Mouse (Mus musculus) midbrain, embryonic 16.5 days (tissue): Measurements from ENCODE around the gene Cab39. TPM values are rescaled to one million over a fixed set of nuclear protein-coding genes. Genes with fewer than 3 reads are reported as not detected.

Source experiments
- ATAC-seq: fragments of 200-750 bp; cut with Nextera tagmentation; 2 replicates; pipeline ENCODE4 v1.8.0; 2017; ENCODE audit warnings: moderate TSS enrichment
- H3K27ac ChIP-seq: fragments of 300-500 bp; sonication (generic); 2 replicates; pipeline ENCODE4 v1.5.1; 2014; ENCODE audit warnings: mild to moderate bottlenecking, low read length, mixed read lengths
- H3K27me3 ChIP-seq: fragments of 300-500 bp; sonication (generic); 2 replicates; pipeline ENCODE4 v1.6.1; 2014; ENCODE audit warnings: low read depth, low read length, mixed read lengths; ENCODE audit not compliant: control insufficient read depth, insufficient read depth
- H3K36me3 ChIP-seq: fragments of 300-500 bp; sonication (generic); 2 replicates; pipeline ENCODE4 v1.6.1; 2014; ENCODE audit warnings: mild to moderate bottlenecking, low read length, moderate library complexity, mixed read lengths; ENCODE audit not compliant: control insufficient read depth, insufficient read depth
- H3K4me1 ChIP-seq: fragments of 300-500 bp; sonication (generic); 2 replicates; pipeline ENCODE4 v1.6.1; 2014; ENCODE audit warnings: mild to moderate bottlenecking, low read length, mixed read lengths; ENCODE audit not compliant: control insufficient read depth, insufficient read depth
- H3K4me2 ChIP-seq: fragments of 300-500 bp; sonication (generic); 2 replicates; pipeline ENCODE4 v1.6.1; 2014; ENCODE audit warnings: mild to moderate bottlenecking, low read length, mixed read lengths
- H3K4me3 ChIP-seq: fragments of 300-500 bp; sonication (generic); 2 replicates; pipeline ENCODE4 v1.5.1; 2014; ENCODE audit warnings: low read depth, mild to moderate bottlenecking, low read length, moderate library complexity, mixed read lengths
- H3K9ac ChIP-seq: fragments of 300-500 bp; sonication (generic); 2 replicates; pipeline ENCODE4 v1.6.1; 2014; ENCODE audit warnings: low read depth, low read length, mixed read lengths
- H3K9me3 ChIP-seq: fragments of 300-500 bp; sonication (generic); replicated peaks from 2 replicates; pipeline ENCODE4 v1.6.1; 2014; ENCODE audit warnings: mild to moderate bottlenecking, low read length, mixed read lengths; ENCODE audit not compliant: control insufficient read depth, poor library complexity, severe bottlenecking
- WGBS: fragments of 180-500 bp; shearing (Covaris S2); extraction: QIAGEN DNeasy Blood & Tissue Kit; methylation state at CpG from one replicate; pipeline ENCODE4 v1.1.7; 2014; 5-methylcytosine and 5-hydroxymethylcytosine counted together
- microRNA-seq: library from miRNA; unstranded; fragments of <30 nt; microRNA quantifications from one replicate; pipeline ENCODE4, GENCODE M21; 2017
- polyA plus RNA-seq: library from polyadenylated mRNA; unstranded; fragments of >200 nt; fragmentation: Nextera tagmentation; extraction: Ambion mirVana; gene quantifications from 2 replicates; pipeline ENCODE4 v1.2.1, GENCODE M21; 2015

Gene Cab39
- polyA plus RNA-seq, 1 experiment from 2014 or later: 49.4 TPM

GRCm38 (mm10) chr1:85896781-85897700 is 103.8 kb downstream of the Cab39 start:
- Histone ChIP-seq H3K4me1 (peaks cover 65% of the 10 kb centered on the region), H3K9ac (peak overlapping the region; percentile 28), H3K27me3 (no peaks in the 10 kb centered on the region), H3K4me2 (peak overlapping the region; percentile 79), H3K9me3 (no peaks in the 10 kb centered on the region), H3K4me3 (peak overlapping the region; percentile 63), H3K27ac (peak overlapping the region; percentile 82), H3K36me3 (no peaks in the 10 kb centered on the region)
- 56% methylated on average over 12 of the region's 12 CpGs for WGBS
- ATAC-seq: no peak

GRCm38 (mm10) chr1:85897901-85898760 is 104.9 kb downstream of the Cab39 start:
- H3K4me3 ChIP-seq: peak overlapping the region; percentile 18; the same call in 1 of the 2 replicates
- no peak for ATAC-seq
- 26% methylated on average over 8 of the region's 8 CpGs for WGBS

GRCm38 (mm10) chr1:85898761-85899387 is 105.6 kb downstream of the Cab39 start:
- Histone ChIP-seq H3K4me2 (peak overlapping the region; percentile 79), H3K27ac (peak overlapping the region; percentile 82), H3K4me3 (peak overlapping the region; percentile 4), H3K36me3 (peaks cover 8% of the 10 kb centered on the region), H3K27me3 (no peaks in the 10 kb centered on the region), H3K4me1 (peaks cover 69% of the 10 kb centered on the region), H3K9ac (peak overlapping the region; percentile 36), H3K9me3 (no peaks in the 10 kb centered on the region)
- WGBS: 6% methylated on average over 12 of the region's 12 CpGs
- ATAC-seq: peak; percentile 4; the same call in 1 of the 2 replicates

More at GRCm38 (mm10) chr1:85897901-85898760, 104.9 kb downstream of the Cab39 start:
- Histone ChIP-seq H3K4me1 (peaks cover 69% of the 10 kb centered on the region), H3K4me2 (peak overlapping the region; percentile 79), H3K36me3 (peaks cover 4% of the 10 kb centered on the region; the same call in 1 of the 2 replicates), H3K9me3 (no peaks in the 10 kb centered on the region), H3K9ac (peak overlapping the region; percentile 36), H3K27me3 (no peaks in the 10 kb centered on the region), H3K27ac (peak overlapping the region; percentile 82)

DNA sequence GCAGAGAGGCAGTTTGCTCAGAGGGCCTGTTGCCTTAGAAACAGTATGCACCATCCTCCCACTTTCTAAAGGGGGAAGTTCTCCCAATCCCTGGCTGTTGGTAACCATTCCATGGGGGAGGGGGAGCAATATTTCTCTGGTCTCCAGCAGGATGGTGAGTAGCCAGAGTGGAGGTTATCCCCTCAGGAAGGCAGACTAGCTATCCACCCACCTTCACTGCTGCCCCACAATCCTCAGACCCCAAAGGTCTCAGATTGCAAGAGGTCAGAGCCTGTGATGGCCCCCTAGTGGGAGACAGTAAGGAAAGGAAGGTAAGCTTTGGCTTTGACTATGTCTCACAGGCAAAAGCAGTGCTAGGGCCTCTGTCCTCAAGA is 106.1 kb downstream of the Cab39 start:
- Histone ChIP-seq H3K4me3 (peak overlapping the region; percentile 4; the same call in 1 of the 2 replicates), H3K27me3 (no peaks in the 10 kb centered on the region), H3K9me3 (no peaks in the 10 kb centered on the region), H3K36me3 (peaks cover 12% of the 10 kb centered on the region), H3K9ac (peak overlapping the region; percentile 36; the same call in 1 of the 2 replicates), H3K4me1 (peaks cover 69% of the 10 kb centered on the region), H3K4me2 (peak overlapping the region; percentile 79), H3K27ac (peak overlapping the region; percentile 82)
- ATAC-seq: no peak

GRCm38 (mm10) chr1:85900521-85901333 is 107.5 kb downstream of the Cab39 start:
- peaks cover 67% of the 10 kb centered on the region for H3K4me1 ChIP-seq
- WGBS: 61% methylated on average over 7 of the region's 7 CpGs

More at GRCm38 (mm10) chr1:85900521-85901333, 107.5 kb downstream of the Cab39 start:
- H3K4me3 ChIP-seq: no peak overlapping the region
- H3K4me2 ChIP-seq: peak overlapping the region; percentile 7; the same call in 1 of the 2 replicates
- no peaks in the 10 kb centered on the region for H3K27me3 ChIP-seq
- peak overlapping the region; percentile 36; the same call in 1 of the 2 replicates for H3K9ac ChIP-seq
- no peak for ATAC-seq
- peak overlapping the region; percentile 44; the same call in 1 of the 2 replicates for H3K27ac ChIP-seq
- no peaks in the 10 kb centered on the region for H3K9me3 ChIP-seq
- H3K36me3 ChIP-seq: peaks cover 24% of the 10 kb centered on the region

Small RNA genes within 50 kb of the gene (microRNA-seq; reads per million reads assigned to microRNA genes)
- not detected for gene Gm25472
- gene Mir8096: not detected

Other genes with a start within 250 kb of the Cab39 start
- not detected in 2 replicates for gene G530012D18Rik, start 217.8 kb upstream of the Cab39 start, polyA plus RNA-seq
- gene Sp110, start 194.6 kb upstream of the Cab39 start, polyA plus RNA-seq: 0.26 and 0.82 TPM in 2 replicates
- 0.40 and 0.76 TPM in 2 replicates for gene Sp140, start 193.1 kb upstream of the Cab39 start, polyA plus RNA-seq
- 0.33 TPM in 1 of 2 replicates, not detected in the other for gene Sp100, start 143.5 kb upstream of the Cab39 start, polyA plus RNA-seq
- 0.19 and 0.27 TPM in 2 replicates for gene A630001G21Rik, start 14.8 kb upstream of the Cab39 start, polyA plus RNA-seq
- 249 and 258 TPM in 2 replicates for gene Itm2c, start 100.8 kb downstream of the Cab39 start, polyA plus RNA-seq
- 10.1 and 10.5 TPM in 2 replicates for gene 4933407L21Rik, start 135.0 kb downstream of the Cab39 start, polyA plus RNA-seq
- 0.07 and 0.13 TPM in 2 replicates for gene Gpr55, start 167.6 kb downstream of the Cab39 start, polyA plus RNA-seq
- 0.55 and 0.67 TPM in 2 replicates for gene Spata3, start 223.4 kb downstream of the Cab39 start, polyA plus RNA-seq